Mouse (Mus musculus) olfactory bulb, adult 2 months (tissue): ENCODE results near the gene Vsig2.

Source experiments
- CTCF ChIP-seq: fragments of 200-500 bp; IDR thresholded peaks from 2 replicates; pipeline ENCODE4 v1.5.1; 2012; ENCODE audit warnings: low read depth, mild to moderate bottlenecking, low read length, moderate library complexity; ENCODE audit not compliant: insufficient read depth
- POLR2A ChIP-seq: fragments of 200-500 bp; IDR thresholded peaks from 2 replicates; pipeline ENCODE4 v1.6.1; 2012; ENCODE audit warnings: mild to moderate bottlenecking, low read depth, low read length, moderate library complexity; ENCODE audit not compliant: insufficient read depth

- no peak for TF ChIP-seq CTCF
- TF ChIP-seq POLR2A = no peak
Measured at GRCm38 (mm10) chr9:37572204-37572876, 33.3 kb downstream of the Vsig2 start.
